Mouse (Mus musculus) thymus, adult 2 months (tissue): Measurements from ENCODE around the gene Aanat. TPM values are rescaled to one million over a fixed set of nuclear protein-coding genes. Genes with fewer than 3 reads are reported as not detected.

Experiments used
- DNase-seq: peaks from one replicate; pipeline ENCODE4 v3.0.0; 2021
- H3K27ac ChIP-seq: fragments of 200-500 bp; 2 replicates; pipeline ENCODE4 v1.5.1; 2012; ENCODE audit warnings: low read length, control low read depth; ENCODE audit not compliant: control insufficient read depth, insufficient read depth
- H3K27me3 ChIP-seq: fragments of 200-500 bp; 2 replicates; pipeline ENCODE4 v1.6.1; 2012; ENCODE audit warnings: mild to moderate bottlenecking, low read length, moderate library complexity, mixed read lengths; ENCODE audit not compliant: control insufficient read depth, insufficient read depth
- H3K36me3 ChIP-seq: fragments of 200-500 bp; 2 replicates; pipeline ENCODE4 v1.6.1; 2012; ENCODE audit warnings: mild to moderate bottlenecking, low read length, moderate library complexity; ENCODE audit not compliant: control insufficient read depth, insufficient read depth
- H3K4me1 ChIP-seq: fragments of 200-500 bp; replicated peaks from 2 replicates; pipeline ENCODE4 v1.6.1; 2012; ENCODE audit warnings: low read length; ENCODE audit not compliant: control insufficient read depth, insufficient read depth
- H3K4me3 ChIP-seq: fragments of 200-500 bp; 2 replicates; pipeline ENCODE4 v1.5.1; 2012; ENCODE audit warnings: mild to moderate bottlenecking, low read length, control low read depth, moderate library complexity; ENCODE audit not compliant: control insufficient read depth, insufficient read depth
- CTCF ChIP-seq: fragments of 200-500 bp; IDR thresholded peaks from 2 replicates; pipeline ENCODE4 v1.5.1; 2012; ENCODE audit warnings: mild to moderate bottlenecking, control low read depth, low read length, moderate library complexity, borderline replicate concordance; ENCODE audit not compliant: control insufficient read depth, poor library complexity, insufficient read depth; ENCODE audit errors: extremely low read depth
- POLR2A ChIP-seq: fragments of 200-500 bp; IDR thresholded peaks from 2 replicates; pipeline ENCODE4 v1.6.1; 2012; ENCODE audit warnings: mild to moderate bottlenecking, low read length, control low read depth, moderate library complexity; ENCODE audit not compliant: control insufficient read depth, poor library complexity, insufficient read depth; ENCODE audit errors: extremely low read depth
- WGBS: fragments of 180-500 bp; shearing (Covaris S2); methylation state at CpG from one replicate; pipeline ENCODE4 v1.1.7; 2018; 5-methylcytosine and 5-hydroxymethylcytosine counted together
- polyA plus RNA-seq: library from polyadenylated mRNA; depleted of rRNA; stranded (reverse); fragments of >200 nt; gene quantifications from 2 replicates; pipeline ENCODE4 v1.2.3, GENCODE M21; 2012

Gene Aanat
- polyA plus RNA-seq, 1 experiment = not detected

DNA sequence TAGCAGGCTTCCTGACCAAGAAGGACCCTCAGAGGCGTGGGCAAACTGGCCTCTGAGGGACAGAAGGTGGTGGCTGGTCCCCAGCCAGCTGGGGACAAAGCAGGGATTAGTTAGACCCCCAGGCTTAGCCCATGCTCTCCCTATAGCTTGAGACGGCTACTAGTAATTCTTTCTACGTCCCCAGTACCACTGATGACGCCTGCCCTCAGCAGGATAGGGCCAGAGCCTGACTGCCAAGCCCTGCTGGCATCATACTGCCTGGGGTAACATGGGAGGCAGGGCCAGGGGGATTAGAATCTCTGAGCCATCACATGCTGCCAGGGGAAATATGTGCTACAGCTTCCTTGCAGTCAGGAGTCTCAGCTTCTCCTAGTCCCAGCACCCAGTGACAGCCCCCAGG, 7.1 kb downstream of the Aanat start:
- 98% methylated on average over 4 of the region's 4 CpGs for WGBS
- H3K36me3 ChIP-seq = no peaks in the 10 kb centered on the region

DNA sequence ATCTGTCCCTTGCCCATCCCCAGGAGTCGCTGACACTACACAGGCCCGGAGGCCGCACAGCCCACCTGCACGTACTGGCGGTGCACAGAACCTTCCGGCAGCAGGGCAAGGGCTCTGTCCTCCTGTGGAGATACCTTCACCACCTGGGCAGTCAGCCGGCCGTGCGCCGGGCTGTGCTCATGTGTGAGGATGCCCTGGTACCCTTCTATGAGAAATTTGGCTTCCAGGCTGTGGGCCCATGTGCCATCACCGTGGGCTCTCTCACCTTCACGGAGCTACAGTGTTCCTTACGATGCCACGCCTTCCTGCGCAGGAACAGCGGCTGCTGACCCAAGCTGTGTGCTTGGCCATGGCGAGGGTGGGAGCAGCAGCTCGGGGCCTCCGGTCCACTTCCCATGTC, 10.5 kb downstream of the Aanat start:
- Histone ChIP-seq H3K27me3 (no peaks in the 10 kb centered on the region), H3K4me3 (no peak overlapping the region), H3K27ac (no peak overlapping the region), H3K4me1 (no peaks in the 10 kb centered on the region), H3K36me3 (no peaks in the 10 kb centered on the region)
- DNase-seq = no peak
- 92% methylated on average over 19 of the region's 19 CpGs for WGBS
- no peak for TF ChIP-seq CTCF

More for the DNA sequence above, 7.1 kb downstream of the Aanat start:
- no peak for DNase-seq
- Histone ChIP-seq H3K4me3 (no peak overlapping the region), H3K27me3 (no peaks in the 10 kb centered on the region), H3K27ac (no peak overlapping the region), H3K4me1 (peaks cover 18% of the 10 kb centered on the region)
- TF ChIP-seq POLR2A = no peak
- no peak for TF ChIP-seq CTCF

DNA sequence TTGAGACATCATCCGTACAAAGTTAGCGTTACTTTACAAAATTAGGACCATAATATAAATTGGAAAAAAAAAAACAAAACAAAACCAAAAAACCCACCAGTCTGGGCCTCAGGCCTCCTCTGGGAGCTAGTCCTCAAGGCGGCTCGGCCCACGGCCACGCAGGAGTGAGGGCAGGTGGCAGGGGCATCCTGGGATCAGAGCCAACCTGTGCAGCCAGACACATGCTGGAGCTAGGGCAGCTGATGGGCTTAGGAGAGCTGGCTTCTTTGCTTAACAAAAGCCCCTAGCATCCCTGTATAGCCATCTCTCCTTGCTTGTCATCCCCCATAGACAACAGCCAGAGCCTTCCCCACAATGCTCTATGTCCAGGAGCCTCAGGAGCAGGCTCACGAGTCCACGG, 12.0 kb downstream of the Aanat start:
- Histone ChIP-seq H3K27me3 (no peaks in the 10 kb centered on the region), H3K27ac (no peak overlapping the region), H3K36me3 (no peaks in the 10 kb centered on the region), H3K4me1 (no peaks in the 10 kb centered on the region), H3K4me3 (no peak overlapping the region)
- WGBS = 96% methylated on average over 8 of the region's 8 CpGs
- no peak for TF ChIP-seq POLR2A
- no peak for DNase-seq

DNA sequence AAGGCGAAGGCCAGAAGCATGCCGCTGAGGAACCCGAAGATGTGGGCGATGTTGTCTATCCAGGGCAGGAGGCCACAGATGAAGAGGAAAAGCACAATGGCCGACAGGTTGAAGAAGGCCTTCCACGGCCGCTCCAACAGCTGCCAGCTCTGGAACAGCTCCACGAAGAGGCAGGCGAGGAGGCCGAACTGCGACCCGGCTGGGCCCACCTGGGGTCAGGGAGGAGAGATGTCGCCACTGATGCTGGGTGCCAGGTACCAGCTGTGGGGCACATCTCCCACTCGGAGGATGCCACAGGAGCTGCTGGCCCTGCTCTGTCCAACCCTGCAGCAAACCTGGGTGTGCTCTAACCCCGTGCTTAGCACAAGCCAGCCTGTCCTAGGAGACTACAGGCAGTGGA, 13.0 kb downstream of the Aanat start:
- TF ChIP-seq POLR2A = no peak
- TF ChIP-seq CTCF = no peak
- Histone ChIP-seq H3K4me1 (no peaks in the 10 kb centered on the region), H3K27me3 (no peaks in the 10 kb centered on the region), H3K36me3 (no peaks in the 10 kb centered on the region), H3K27ac (no peak overlapping the region), H3K4me3 (no peak overlapping the region)
- no peak for DNase-seq
- 97% methylated on average over 15 of the region's 15 CpGs for WGBS

DNA sequence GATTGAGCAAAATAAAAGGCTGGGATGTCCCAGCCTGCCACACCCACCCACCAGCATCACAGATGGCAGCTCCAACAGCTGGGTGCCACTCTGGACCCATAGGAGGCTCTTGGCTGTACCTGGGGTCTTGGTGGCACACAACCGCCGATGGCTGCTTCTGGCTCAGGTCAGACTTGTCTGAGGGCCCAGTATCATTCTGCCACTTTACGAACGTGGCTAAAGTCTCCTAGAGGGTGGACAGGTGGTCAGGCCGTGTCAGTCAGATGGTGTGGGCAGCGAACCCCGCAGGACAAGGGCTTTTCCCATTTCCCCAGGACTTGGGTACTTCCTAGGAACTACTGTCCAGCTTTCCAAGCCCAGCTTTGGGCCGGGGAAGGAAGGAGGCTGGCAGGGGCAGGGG, 14.9 kb downstream of the Aanat start:
- no peak for DNase-seq
- H3K27me3 ChIP-seq = no peaks in the 10 kb centered on the region
- H3K4me1 ChIP-seq = peaks cover 4% of the 10 kb centered on the region; the same call in 1 of the 2 replicates
- no peak for TF ChIP-seq POLR2A
- no peak for TF ChIP-seq CTCF
- no peaks in the 10 kb centered on the region for H3K36me3 ChIP-seq
- H3K27ac ChIP-seq = no peak overlapping the region
- WGBS = 97% methylated on average over 8 of the region's 8 CpGs
- no peak overlapping the region for H3K4me3 ChIP-seq

DNA sequence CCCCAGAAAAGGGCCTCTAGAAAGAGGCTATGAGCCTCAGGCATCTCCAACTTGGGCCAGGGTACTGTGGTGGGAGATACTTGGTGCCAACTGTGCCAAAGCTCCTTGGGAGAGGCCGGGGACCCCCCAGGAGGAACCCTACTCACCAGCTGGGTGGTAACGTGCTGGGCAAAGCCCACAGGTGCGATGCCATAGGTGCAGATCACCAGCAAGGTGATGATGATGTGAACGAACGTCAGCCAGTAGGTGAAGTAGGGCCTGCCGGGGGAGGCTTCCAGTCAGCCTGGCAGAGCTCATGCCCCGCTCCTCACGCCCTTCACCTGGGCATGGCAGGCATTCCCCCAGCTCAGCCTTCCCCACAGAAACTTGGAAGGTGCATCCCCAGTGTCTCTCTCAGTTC, 15.8 kb downstream of the Aanat start:
- 94% methylated on average over 8 of the region's 8 CpGs for WGBS

DNA sequence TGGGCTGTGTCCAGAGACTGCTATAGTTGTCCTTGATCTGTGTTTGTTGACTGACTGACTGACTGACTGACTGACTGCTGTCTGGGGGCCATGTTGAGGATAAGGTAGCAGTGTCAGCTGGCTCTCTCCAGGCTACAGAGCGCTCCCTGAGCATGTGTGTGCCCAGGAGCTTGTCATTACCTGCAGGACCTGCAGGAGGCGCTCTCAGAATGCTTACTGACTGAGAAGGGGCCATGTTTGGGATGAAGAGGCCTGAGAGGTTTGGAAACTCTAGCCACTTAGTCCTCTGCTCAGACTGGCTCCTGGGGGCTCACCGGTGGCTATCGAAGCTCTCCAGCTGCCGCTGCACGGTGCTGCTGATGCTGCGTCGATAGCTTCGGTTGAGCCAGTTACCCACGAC, 17.1 kb downstream of the Aanat start:
- no peak for TF ChIP-seq POLR2A
- no peak for TF ChIP-seq CTCF
- H3K36me3 ChIP-seq = no peaks in the 10 kb centered on the region

More for the DNA sequence above, 15.8 kb downstream of the Aanat start:
- Histone ChIP-seq H3K27ac (no peak overlapping the region), H3K4me3 (no peak overlapping the region), H3K36me3 (no peaks in the 10 kb centered on the region), H3K27me3 (no peaks in the 10 kb centered on the region), H3K4me1 (peaks cover 12% of the 10 kb centered on the region)
- no peak for DNase-seq
- TF ChIP-seq CTCF (no peak), POLR2A (no peak)

More for the DNA sequence above, 17.1 kb downstream of the Aanat start:
- H3K4me1 ChIP-seq = peaks cover 25% of the 10 kb centered on the region
- no peak overlapping the region for H3K27ac ChIP-seq
- H3K4me3 ChIP-seq = no peak overlapping the region
- 94% methylated on average over 10 of the region's 10 CpGs for WGBS
- DNase-seq = no peak
- no peaks in the 10 kb centered on the region for H3K27me3 ChIP-seq
